Mouse (Mus musculus) large intestine, adult 2 months (tissue): Measurements from ENCODE around the gene Aff3. TPM values are rescaled to one million over a fixed set of nuclear protein-coding genes. Genes with fewer than 3 reads are reported as not detected.

Source experiments
- DNase-seq: peaks from one replicate; pipeline ENCODE4 v3.0.0-alpha.2; 2012; ENCODE audit warnings: low read depth, low spot score
- WGBS: fragments of 180-500 bp; shearing (Covaris S2); methylation state at CpG from one replicate; pipeline ENCODE4 v1.1.7; 2018; 5-methylcytosine and 5-hydroxymethylcytosine counted together
- polyA plus RNA-seq: library from polyadenylated mRNA; depleted of rRNA; stranded (reverse); fragments of >200 nt; gene quantifications from 2 replicates; pipeline ENCODE4 v1.2.3, GENCODE M21; 2012

Aff3 gene
- polyA plus RNA-seq, 1 experiment: 1.4 TPM

DNA sequence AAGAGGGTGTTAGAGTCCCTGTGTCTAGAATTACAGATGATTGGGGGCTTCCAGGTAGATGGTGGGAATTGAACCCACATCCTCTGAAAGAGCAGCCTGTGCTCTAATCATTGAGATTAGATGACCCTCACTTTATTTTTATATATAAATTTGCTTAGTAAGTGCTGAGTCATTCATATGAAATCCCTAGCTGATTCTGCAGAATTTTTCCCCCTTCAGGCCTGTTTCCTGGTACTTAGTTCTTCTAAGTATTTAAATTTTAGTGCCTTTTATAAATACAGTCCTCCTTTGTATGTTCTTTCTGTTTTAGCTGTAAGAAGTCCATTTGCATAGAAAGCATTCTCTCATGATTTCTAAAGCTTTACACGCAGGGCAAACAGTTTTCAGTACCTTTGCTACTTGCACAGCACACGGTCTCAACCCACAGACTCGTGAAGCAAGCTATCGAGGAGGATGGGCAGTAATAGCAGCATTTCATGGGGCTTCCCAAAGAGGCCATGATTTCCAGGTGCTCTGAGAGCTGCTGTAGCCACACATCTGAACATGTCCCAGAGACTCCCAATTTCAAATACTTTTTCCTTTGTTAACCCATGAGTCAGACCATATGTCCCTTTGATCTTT lies 5.7 kb downstream of the Aff3 start:
- DNase-seq: no peak
- 80% methylated on average over 4 of the region's 4 CpGs for WGBS

GRCm38 (mm10) chr1:38658376-38658775 lies 6.4 kb downstream of the Aff3 start:
- no peak for DNase-seq
- 87% methylated on average over 9 of the region's 9 CpGs for WGBS

DNA sequence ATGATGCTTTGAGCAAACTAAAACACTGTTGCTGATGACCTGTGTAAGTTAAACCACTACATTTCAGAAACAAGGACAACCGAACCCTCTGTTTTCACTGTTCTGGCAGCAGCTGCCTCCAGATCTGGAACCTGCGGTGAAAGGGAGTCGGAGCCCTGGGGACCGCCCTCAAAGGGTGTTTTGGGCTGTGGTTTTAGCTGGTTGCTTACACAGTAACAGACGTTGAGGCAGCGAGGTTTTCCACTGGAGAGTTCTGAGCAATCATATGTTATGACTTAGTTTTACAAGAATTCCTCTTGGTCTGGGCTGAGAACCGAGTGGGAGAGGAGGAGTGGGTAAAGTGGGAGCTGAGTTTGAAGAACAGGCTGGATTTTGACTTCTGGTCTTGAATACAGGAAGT lies 7.1 kb downstream of the Aff3 start:
- 33% methylated on average over 7 of the region's 7 CpGs for WGBS
- no peak for DNase-seq

DNA sequence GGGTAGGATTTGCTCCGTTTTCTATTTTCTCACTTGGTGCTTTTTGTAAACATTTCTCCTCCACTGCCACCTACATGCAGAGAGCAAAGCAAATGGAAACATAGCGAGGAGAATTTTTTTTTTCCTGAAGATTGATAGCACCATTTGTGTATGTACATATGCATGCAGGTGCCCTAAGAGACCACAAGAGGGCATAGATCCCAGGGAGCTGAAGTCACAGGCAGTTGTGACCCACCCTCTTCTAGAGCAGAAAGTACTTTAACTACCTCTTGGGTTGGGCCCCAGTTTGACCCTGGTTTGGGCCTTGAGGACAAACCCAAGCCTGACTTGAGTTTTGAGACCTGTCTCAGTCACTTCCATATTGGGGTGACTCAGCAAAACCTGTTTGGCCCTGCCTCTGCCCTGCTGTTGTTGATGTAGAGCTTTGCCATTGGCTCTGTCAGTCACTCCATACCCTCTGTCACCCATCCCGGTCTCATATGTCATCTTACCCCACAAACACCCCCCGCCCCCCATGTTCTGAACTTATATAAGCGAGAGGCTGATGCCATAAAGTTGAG lies 9.7 kb downstream of the Aff3 start:
- 97% methylated on average over 5 of the region's 5 CpGs for WGBS

GRCm38 (mm10) chr1:38650031-38650430 lies 14.7 kb downstream of the Aff3 start:
- no peak for DNase-seq
- WGBS: 58% methylated on average over 7 of the region's 7 CpGs

More for the DNA sequence above, 9.7 kb downstream of the Aff3 start:
- no peak for DNase-seq

GRCm38 (mm10) chr1:38649174-38649573 lies 15.6 kb downstream of the Aff3 start:
- DNase-seq: no peak
- 66% methylated on average over 3 of the region's 3 CpGs for WGBS

GRCm38 (mm10) chr1:38642288-38642687 lies 22.5 kb downstream of the Aff3 start:
- 42% methylated on average over 4 of the region's 4 CpGs for WGBS
- DNase-seq: no peak

- DNase-seq: no peak
- 73% methylated on average over 5 of the region's 5 CpGs for WGBS
Measured at GRCm38 (mm10) chr1:38639669-38640068, 25.1 kb downstream of the Aff3 start.

DNA sequence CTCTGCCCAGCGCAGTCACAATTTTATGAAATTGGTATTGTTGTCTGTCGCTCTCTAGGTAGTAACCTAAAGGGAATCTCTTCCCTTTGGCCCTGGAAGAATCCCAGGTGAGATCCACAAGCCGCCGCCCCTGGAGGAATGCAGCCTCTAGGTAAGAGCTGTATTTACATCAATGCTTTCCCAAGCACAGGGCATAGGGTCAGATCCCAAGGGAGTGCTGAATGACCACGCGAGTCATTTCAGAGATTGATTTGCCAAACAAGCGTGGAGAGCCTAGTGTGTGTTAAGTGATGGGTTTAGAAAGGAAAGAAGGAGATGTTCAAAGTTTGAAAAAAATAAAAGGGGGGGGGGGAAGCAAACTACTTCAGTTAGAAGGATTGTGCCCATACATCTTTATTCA lies 29.2 kb downstream of the Aff3 start:
- no peak for DNase-seq
- 54% methylated on average over 7 of the region's 7 CpGs for whole genome bisulfite sequencing

- 87% methylated on average over 7 of the region's 7 CpGs for WGBS
Measured at GRCm38 (mm10) chr1:38634081-38634480, 30.7 kb downstream of the Aff3 start.

GRCm38 (mm10) chr1:38632461-38633180 lies 32.1 kb downstream of the Aff3 start:
- 89% methylated on average over 16 of the region's 16 CpGs for whole genome bisulfite sequencing

More at GRCm38 (mm10) chr1:38634081-38634480, 30.7 kb downstream of the Aff3 start:
- DNase-seq: no peak

GRCm38 (mm10) chr1:38631501-38632279 lies 33.1 kb downstream of the Aff3 start:
- no peak for DNase-seq
- 40% methylated on average over 7 of the region's 7 CpGs for WGBS

More at GRCm38 (mm10) chr1:38632461-38633180, 32.1 kb downstream of the Aff3 start:
- no peak for DNase-seq

DNA sequence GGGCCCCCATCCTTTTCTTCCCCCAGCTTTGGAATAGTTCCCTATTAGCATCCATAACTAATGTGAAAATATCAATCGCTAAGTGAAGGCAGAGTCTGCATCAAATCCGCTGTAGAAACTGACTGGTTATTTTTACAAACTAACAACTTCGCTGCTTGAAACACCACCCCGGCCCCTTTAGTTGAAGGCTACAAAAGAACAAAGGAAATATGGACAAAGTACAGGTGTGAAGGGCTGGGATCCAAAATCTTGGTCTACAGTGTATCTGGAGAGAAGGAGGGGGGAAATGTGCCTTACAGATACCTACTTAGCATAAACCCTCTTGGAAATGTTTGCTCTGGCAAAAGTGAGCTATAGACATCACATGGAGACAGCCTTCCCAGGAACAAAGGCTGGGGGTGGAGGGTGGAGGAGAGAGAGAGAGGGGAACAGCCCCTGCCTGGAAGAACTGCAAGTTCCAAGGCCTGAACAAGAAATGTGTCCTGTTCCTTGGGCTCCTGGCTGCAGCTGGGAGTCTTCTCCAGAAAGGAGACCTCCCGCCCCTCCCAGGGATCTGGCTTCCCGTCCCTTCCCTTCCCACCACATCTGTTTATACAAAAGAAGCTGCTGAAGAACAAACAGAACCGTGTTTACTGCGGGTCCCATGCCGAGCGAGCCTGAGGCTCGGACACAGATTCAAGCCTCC lies 35.7 kb downstream of the Aff3 start:
- DNase-seq: no peak
- whole genome bisulfite sequencing: 32% methylated on average over 11 of the region's 11 CpGs

- DNase-seq: no peak
- 37% methylated on average over 8 of the region's 8 CpGs for WGBS
Measured at GRCm38 (mm10) chr1:38628426-38628825, 36.3 kb downstream of the Aff3 start.

- 3% methylated on average over 42 of the region's 42 CpGs for WGBS
- no peak for DNase-seq
Measured at GRCm38 (mm10) chr1:38627683-38628361, 36.9 kb downstream of the Aff3 start.

GRCm38 (mm10) chr1:38626739-38627661 lies 37.8 kb downstream of the Aff3 start:
- WGBS: 1% methylated on average over 87 of the region's 133 CpGs
- no peak for DNase-seq

DNA sequence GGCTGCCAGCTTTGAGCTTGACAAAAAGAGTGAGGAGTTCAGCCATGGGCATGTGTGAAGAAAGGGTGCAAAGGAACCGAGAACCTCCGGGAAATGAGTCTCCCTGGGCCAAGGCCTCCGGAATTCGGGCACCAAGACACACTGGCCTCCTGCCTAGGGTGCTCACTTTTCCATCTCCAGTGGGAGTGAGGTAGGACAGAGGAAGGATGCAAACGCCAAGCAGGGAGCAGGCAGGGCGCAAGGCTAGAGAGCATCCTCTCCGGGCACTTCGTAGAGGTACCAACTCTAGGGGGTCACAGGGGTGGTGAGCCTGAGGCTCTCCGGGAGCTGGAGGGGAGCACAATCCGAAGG lies 38.4 kb downstream of the Aff3 start:
- no peak for DNase-seq
- 5% methylated on average over 10 of the region's 10 CpGs for WGBS

GRCm38 (mm10) chr1:38621840-38622239 lies 42.9 kb downstream of the Aff3 start:
- DNase-seq: no peak
- 64% methylated on average over 4 of the region's 4 CpGs for WGBS
